Mouse (Mus musculus): ENCODE measurements around the gene Slc16a2. TPM values are rescaled to one million over a fixed set of nuclear protein-coding genes. Genes with fewer than 3 reads are reported as not detected.

The Slc16a2 gene
- total RNA-seq, 2 experiments from 2014 or later = 30.7 to 39.9 TPM

DNA sequence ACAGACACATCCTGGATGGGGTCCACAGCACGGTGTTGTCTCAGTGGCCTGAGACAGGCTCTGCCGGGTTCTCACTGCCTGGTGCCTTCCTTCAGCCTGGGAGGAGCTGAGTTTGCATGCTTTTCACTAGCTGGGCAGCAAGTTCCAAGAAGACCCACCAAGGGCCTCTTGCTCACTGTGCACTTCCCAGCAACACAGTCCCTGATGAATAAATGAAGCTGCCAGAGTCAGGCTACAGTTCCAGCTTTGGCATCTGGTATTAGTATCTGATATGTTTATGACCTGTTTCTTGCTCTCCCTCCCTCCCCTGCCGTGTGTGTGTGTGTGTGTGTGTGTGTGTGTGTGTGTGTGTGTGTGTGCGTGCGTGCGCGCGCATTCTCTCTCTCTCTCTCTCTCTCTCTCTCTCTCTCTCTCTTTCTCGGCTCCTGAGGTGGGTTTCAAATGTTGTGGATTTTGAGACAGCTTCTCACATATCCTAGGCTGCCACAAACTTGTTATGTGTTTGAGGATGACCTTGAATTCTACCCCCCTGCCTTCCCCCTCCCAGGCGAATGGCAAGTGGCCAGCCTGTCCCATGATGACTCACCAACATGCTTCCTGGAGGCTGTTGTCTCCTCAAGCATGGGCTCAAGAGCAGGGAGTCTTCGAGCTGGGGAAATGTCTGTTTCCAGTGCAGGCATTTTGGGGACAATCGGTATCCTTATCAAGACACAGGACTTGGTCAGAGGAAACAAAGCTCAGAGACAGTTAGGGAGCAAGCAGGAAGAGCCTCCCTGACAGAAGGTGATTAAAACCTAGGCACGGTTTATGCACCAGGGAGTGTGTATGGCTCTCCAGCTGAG, 80.3 kb downstream of the Slc16a2 start:
- no peak for DNase-seq (ENCODE audit: low spot score in 2 of 2)
- intact Hi-C loops (cut with DNase I) = no loop called here

DNA sequence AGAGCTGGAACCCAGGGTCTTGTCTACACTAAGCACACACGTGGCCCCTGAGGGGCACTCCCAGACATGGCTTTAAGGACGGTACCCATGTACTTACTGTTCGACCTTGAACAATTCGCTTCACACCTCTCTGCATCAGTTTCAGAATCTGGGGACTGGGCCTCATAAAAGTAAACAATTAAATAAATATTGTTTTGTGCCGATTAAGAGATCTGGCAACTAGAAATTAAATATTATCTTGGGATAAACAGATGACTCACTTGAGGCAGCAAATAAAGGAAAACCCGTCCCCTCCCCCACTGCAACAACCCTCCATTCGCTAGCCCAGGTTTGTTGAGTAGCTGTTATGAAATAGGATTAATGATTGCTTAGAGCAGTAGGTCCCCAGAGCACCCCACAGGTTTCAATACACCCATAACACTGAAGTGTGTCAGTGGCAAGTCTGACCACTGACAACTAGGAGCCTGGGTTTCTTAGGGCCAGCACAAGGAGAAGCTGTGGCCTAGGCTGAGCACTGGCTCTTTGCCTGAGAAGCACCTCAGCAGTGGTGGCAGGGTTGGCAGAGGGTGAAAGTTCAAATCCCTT, 87.7 kb downstream of the Slc16a2 start:
- intact Hi-C loops (cut with DNase I) = no loop called here
- no peak for DNase-seq (ENCODE audit: low spot score in 2 of 2)

- intact Hi-C loops (cut with DNase I) = no loop called here
- DNase-seq (ENCODE audit: low spot score in 2 of 2) = no peak
Observed at GRCm38 (mm10) chrX:103733091-103733490, 88.7 kb downstream of the Slc16a2 start.

- intact Hi-C loops (cut with DNase I) = no loop called here
- DNase-seq (ENCODE audit: low spot score in 2 of 2) = no peak
Observed at GRCm38 (mm10) chrX:103732033-103732703, 89.6 kb downstream of the Slc16a2 start.

GRCm38 (mm10) chrX:103722437-103722836, 99.3 kb downstream of the Slc16a2 start:
- intact Hi-C loops (cut with DNase I) = no loop called here
- no peak for DNase-seq (ENCODE audit: low spot score in 2 of 2)

DNA sequence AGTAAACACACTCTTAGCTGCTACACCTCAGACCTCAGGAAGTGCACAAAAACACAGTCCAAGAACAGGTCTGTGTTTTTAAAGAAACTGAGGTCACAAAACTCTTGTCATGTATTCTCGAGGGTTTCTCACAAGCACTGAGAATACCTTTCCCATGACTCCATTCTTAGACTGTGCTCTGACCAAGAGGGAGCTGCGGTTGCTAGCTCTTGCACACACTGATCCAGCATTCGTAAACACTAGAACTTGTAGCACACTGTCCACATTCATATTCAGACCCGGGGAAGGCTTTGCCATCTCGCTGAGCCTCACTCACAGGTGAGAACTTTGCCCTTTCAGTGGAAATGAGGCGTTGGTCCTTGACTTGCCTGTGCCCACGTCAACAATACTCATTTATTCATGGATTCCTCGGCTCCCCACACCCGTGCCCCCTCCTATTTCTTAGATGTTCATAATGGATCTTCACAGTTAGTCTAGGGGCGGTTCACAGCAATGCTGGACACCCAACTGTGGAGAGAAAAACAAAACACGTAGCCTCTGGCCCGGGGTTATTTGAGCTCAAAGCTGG, 102.1 kb downstream of the Slc16a2 start:
- intact Hi-C loops (cut with DNase I) = no loop called here
- DNase-seq (ENCODE audit: low spot score in 2 of 2) = no peak

DNA sequence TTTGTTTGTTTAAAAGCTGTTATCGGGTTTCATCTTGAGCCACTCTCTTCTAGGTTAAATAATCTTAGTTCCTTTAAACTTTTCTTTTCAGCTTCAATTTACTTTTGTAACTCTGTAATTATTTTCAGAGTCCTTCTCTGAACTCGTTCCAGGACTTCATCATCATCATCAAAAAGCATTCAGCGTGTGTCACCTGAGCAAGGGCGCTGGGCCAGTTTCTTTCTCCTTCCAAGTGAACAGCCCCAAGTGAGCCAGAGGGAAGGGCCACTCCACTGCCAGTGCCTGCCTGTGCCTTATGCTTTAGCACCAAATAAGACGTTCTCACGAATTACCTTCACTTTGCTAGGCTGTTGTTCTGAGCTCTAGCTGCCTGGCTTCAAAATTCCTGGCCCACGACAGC, 108.9 kb downstream of the Slc16a2 start:
- intact Hi-C loops (cut with DNase I) = no loop called here
- no peak for DNase-seq (ENCODE audit: low spot score in 2 of 2)

- intact Hi-C loops (cut with DNase I) = no loop called here
- no peak for DNase-seq (ENCODE audit: low spot score in 2 of 2)
Observed at GRCm38 (mm10) chrX:103709671-103710070, 112.1 kb downstream of the Slc16a2 start.

DNA sequence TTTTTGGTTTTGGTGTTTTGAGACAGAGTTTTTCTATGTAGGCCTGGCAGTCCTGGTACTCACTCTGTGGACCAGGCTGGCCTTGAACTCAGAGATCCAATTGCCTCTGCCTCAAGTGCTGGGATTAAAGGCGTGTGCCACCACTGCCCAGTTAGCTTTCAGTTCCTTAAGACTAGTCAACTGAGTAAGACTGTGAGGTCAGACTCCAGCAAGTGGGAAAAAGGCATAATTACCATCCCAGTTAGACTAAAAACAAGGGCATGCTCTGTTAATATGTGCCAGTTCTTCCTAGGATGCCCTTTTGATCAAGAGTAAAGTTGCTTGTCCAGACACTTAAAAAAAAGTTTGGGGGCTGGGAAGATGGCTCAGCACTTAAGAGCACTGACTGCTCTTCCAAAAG, 113.2 kb downstream of the Slc16a2 start:
- intact Hi-C loops (cut with DNase I) = no loop called here
- no peak for DNase-seq (ENCODE audit: low spot score in 2 of 2)

DNA sequence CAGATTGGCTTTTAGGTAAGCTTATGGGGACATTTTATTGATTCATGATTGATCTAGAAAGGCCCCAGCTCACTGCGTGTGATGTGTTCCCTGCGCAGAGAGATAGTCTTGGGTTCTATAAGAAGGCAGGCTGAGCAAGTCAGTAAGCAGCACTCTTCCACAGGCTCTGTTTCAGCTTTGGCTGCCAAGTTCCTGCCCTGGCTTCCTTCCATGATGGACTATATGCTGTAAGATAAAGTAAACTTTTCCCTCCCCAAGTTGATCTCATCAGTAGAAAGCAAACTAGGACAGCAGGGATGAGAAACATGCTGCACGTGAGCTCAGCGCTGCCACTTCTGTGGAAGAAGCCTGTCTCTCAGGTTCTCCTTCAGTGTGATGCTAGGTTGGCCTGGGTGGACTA, 117.2 kb downstream of the Slc16a2 start:
- no peak for DNase-seq (ENCODE audit: low spot score in 2 of 2)
- intact Hi-C loops (cut with DNase I) = no loop called here

DNA sequence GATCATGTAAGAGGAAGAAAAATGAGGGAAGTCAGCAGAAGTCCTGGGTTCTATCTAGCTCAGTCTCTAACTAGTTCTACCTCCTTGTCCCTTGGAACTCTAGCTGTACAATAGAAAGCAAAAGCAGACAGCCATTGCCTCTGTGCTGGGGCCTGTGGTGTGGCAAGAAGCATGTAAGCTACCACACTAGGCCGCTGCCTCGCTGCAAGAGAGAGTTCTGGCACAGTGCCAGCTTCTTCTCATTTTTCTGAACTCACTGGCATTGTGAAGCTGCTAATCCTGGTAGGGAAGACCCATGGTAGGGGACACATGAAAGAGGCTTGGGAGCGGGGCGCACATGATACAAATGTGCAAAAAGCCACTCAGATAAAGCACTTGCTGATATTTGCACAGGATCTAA, 117.8 kb downstream of the Slc16a2 start:
- intact Hi-C loops (cut with DNase I) = no loop called here
- peak in 1 of 2 experiments; percentile 9 for DNase-seq (ENCODE audit: low spot score in 2 of 2)

GRCm38 (mm10) chrX:103697796-103698195, 124.0 kb downstream of the Slc16a2 start:
- intact Hi-C loops (cut with DNase I) = loop anchor here (5.0 to 10.0 kb wide), 3 partner anchors 125 to 217 kb away; partner anchors contain the start of gene Slc16a2
- DNase-seq (ENCODE audit: low spot score in 2 of 2) = no peak

DNA sequence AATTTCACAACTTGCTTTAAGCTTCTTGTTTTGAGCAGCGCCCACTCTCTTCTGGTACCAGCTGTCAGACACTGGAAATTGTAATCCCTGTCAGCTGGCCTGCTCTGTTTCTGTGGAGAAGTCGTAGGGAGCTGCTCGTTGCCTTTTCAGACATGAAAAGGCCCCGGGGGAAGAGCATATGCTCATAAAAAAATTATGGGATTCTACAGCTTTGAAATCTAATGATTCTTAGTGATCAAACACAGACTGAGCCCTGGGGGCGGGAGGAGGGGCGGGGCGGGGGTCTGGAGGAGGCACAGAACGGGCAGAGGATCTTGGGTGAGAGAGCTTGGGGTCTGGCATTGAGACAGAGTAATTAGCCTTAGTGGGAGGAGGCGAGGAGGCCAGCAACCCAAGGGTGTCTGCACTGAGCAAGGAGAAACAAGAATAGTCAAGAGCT, 125.7 kb downstream of the Slc16a2 start:
- DNase-seq (ENCODE audit: low spot score in 2 of 2) = peak; percentile 25 to 45
- intact Hi-C loops (cut with DNase I) = loop anchor here (5.0 to 10.0 kb wide), 3 partner anchors 126 to 219 kb away; partner anchors contain the start of gene Slc16a2

- peak; percentile 64 to 71 for DNase-seq (ENCODE audit: low spot score in 2 of 2)
- intact Hi-C loops (cut with DNase I) = loop anchor here (5.0 to 10.0 kb wide), 3 partner anchors 127 to 219 kb away; partner anchors contain the start of gene Slc16a2
Observed at GRCm38 (mm10) chrX:103695165-103695996, 126.4 kb downstream of the Slc16a2 start.

- intact Hi-C loops (cut with DNase I) = loop anchor here (5.0 to 10.0 kb wide), 3 partner anchors 128 to 220 kb away; partner anchors contain the start of gene Slc16a2
- DNase-seq (ENCODE audit: low spot score in 2 of 2) = peak; percentile 8 to 9
Observed at GRCm38 (mm10) chrX:103694787-103695164, 127.0 kb downstream of the Slc16a2 start.

GRCm38 (mm10) chrX:103694381-103694780, 127.4 kb downstream of the Slc16a2 start:
- intact Hi-C loops (cut with DNase I) = loop anchor here (10.0 kb wide), 1 partner anchor 220 kb away; no protein-coding TSS in a partner anchor

GRCm38 (mm10) chrX:103692916-103693315, 128.9 kb downstream of the Slc16a2 start:
- DNase-seq (ENCODE audit: low spot score in 2 of 2) = no peak
- intact Hi-C loops (cut with DNase I) = loop anchor here (10.0 kb wide), 1 partner anchor 222 kb away; no protein-coding TSS in a partner anchor

More at GRCm38 (mm10) chrX:103694381-103694780, 127.4 kb downstream of the Slc16a2 start:
- no peak for DNase-seq (ENCODE audit: low spot score in 2 of 2)

- DNase-seq (ENCODE audit: low spot score in 2 of 2) = no peak
- intact Hi-C loops (cut with DNase I) = no loop called here
Observed at GRCm38 (mm10) chrX:103688551-103688950, 133.2 kb downstream of the Slc16a2 start.

- intact Hi-C loops (cut with DNase I) = loop anchor here (5.0 kb wide), 1 partner anchor 192 kb away; no protein-coding TSS in a partner anchor
- DNase-seq (ENCODE audit: low spot score in 2 of 2) = no peak
Observed at GRCm38 (mm10) chrX:103674674-103675073, 147.1 kb downstream of the Slc16a2 start.

Measured in left cerebral cortex, postnatal 36 days (tissue).